Mouse (Mus musculus): ENCODE measurements around the gene Mmp11. TPM values are rescaled to one million over a fixed set of nuclear protein-coding genes. Genes with fewer than 3 reads are reported as not detected.
A peak's percentile ranks its signal among the peaks of the same experiment; 100 is the strongest.

The Mmp11 gene
- polyA plus RNA-seq, 1 experiment from 2014 or later: 8.7 TPM

GRCm38 (mm10) chr10:75906882-75907281 lies 29.4 kb downstream of the Mmp11 start:
- no peak for ATAC-seq
- no peaks in the 10 kb centered on the region for H3K27me3 ChIP-seq (replicated peaks; ENCODE audit: control insufficient read depth, insufficient read depth, low read length)
- H3K9me3 ChIP-seq (ENCODE audit: control insufficient read depth): no peaks in the 10 kb centered on the region
- no peak overlapping the region for H3K4me2 ChIP-seq (replicated peaks; ENCODE audit: low read depth)
- no peaks in the 10 kb centered on the region for H3K4me1 ChIP-seq (replicated peaks; ENCODE audit: control insufficient read depth, insufficient read depth, low read length)
- WGBS: 89% methylated on average over 4 of the region's 4 CpGs
- no peak for TF ChIP-seq CTCF (IDR thresholded peaks at IDR 0.05; ENCODE audit: low read depth)
- no peak overlapping the region for H3K9ac ChIP-seq (ENCODE audit: low read depth, low read length)
- H3K27ac ChIP-seq (ENCODE audit: low read depth, low read length): no peak overlapping the region
- H3K4me3 ChIP-seq (ENCODE audit: low read depth, low read length): no peak overlapping the region
- peaks cover 78% of the 10 kb centered on the region for H3K36me3 ChIP-seq (ENCODE audit: control insufficient read depth, insufficient read depth)

- Histone ChIP-seq H3K9ac (ENCODE audit: low read depth, low read length) (no peak overlapping the region), H3K27ac (ENCODE audit: low read depth, low read length) (no peak overlapping the region), H3K4me2 (replicated peaks; ENCODE audit: low read depth) (no peak overlapping the region), H3K4me1 (replicated peaks; ENCODE audit: control insufficient read depth, insufficient read depth, low read length) (no peaks in the 10 kb centered on the region), H3K9me3 (ENCODE audit: control insufficient read depth) (no peaks in the 10 kb centered on the region), H3K27me3 (replicated peaks; ENCODE audit: control insufficient read depth, insufficient read depth, low read length) (no peaks in the 10 kb centered on the region), H3K4me3 (ENCODE audit: low read depth, low read length) (no peak overlapping the region), H3K36me3 (ENCODE audit: control insufficient read depth, insufficient read depth) (peaks cover 70% of the 10 kb centered on the region)
- WGBS: 87% methylated on average over 5 of the region's 5 CpGs
- no peak for ATAC-seq
- no peak for TF ChIP-seq CTCF (IDR thresholded peaks at IDR 0.05; ENCODE audit: low read depth)
These were observed 31.9 kb downstream of the Mmp11 start for GRCm38 (mm10) chr10:75904391-75904790.

GRCm38 (mm10) chr10:75898846-75899245 lies 37.5 kb downstream of the Mmp11 start:
- Histone ChIP-seq H3K4me2 (replicated peaks; ENCODE audit: low read depth) (no peak overlapping the region), H3K27me3 (replicated peaks; ENCODE audit: control insufficient read depth, insufficient read depth, low read length) (no peaks in the 10 kb centered on the region), H3K9ac (ENCODE audit: low read depth, low read length) (no peak overlapping the region), H3K36me3 (ENCODE audit: control insufficient read depth, insufficient read depth) (peaks cover 61% of the 10 kb centered on the region), H3K4me1 (replicated peaks; ENCODE audit: control insufficient read depth, insufficient read depth, low read length) (no peaks in the 10 kb centered on the region), H3K27ac (ENCODE audit: low read depth, low read length) (no peak overlapping the region), H3K9me3 (ENCODE audit: control insufficient read depth) (no peaks in the 10 kb centered on the region), H3K4me3 (ENCODE audit: low read depth, low read length) (no peak overlapping the region)
- no peak for TF ChIP-seq CTCF (IDR thresholded peaks at IDR 0.05; ENCODE audit: low read depth)
- no peak for ATAC-seq
- 63% methylated on average over 3 of the region's 3 CpGs for WGBS

GRCm38 (mm10) chr10:75898039-75898564 lies 38.2 kb downstream of the Mmp11 start:
- TF ChIP-seq CTCF (IDR thresholded peaks at IDR 0.05; ENCODE audit: low read depth): no peak
- Histone ChIP-seq H3K27me3 (replicated peaks; ENCODE audit: control insufficient read depth, insufficient read depth, low read length) (no peaks in the 10 kb centered on the region), H3K4me3 (ENCODE audit: low read depth, low read length) (no peak overlapping the region), H3K36me3 (ENCODE audit: control insufficient read depth, insufficient read depth) (peaks cover 53% of the 10 kb centered on the region), H3K9ac (ENCODE audit: low read depth, low read length) (no peak overlapping the region), H3K27ac (ENCODE audit: low read depth, low read length) (no peak overlapping the region), H3K9me3 (ENCODE audit: control insufficient read depth) (no peaks in the 10 kb centered on the region), H3K4me1 (replicated peaks; ENCODE audit: control insufficient read depth, insufficient read depth, low read length) (peaks cover 4% of the 10 kb centered on the region), H3K4me2 (replicated peaks; ENCODE audit: low read depth) (no peak overlapping the region)
- WGBS: 77% methylated on average over 6 of the region's 6 CpGs
- no peak for ATAC-seq

- no peaks in the 10 kb centered on the region for H3K9me3 ChIP-seq (ENCODE audit: control insufficient read depth)
- H3K4me3 ChIP-seq (ENCODE audit: low read depth, low read length): no peak overlapping the region
- ATAC-seq: no peak
- peak; percentile 89 for TF ChIP-seq CTCF (IDR thresholded peaks at IDR 0.05; ENCODE audit: low read depth)
- 32% methylated on average over 6 of the region's 6 CpGs for WGBS
- peaks cover 47% of the 10 kb centered on the region for H3K36me3 ChIP-seq (ENCODE audit: control insufficient read depth, insufficient read depth)
- no peak overlapping the region for H3K9ac ChIP-seq (ENCODE audit: low read depth, low read length)
- peaks cover 4% of the 10 kb centered on the region for H3K4me1 ChIP-seq (replicated peaks; ENCODE audit: control insufficient read depth, insufficient read depth, low read length)
- no peaks in the 10 kb centered on the region for H3K27me3 ChIP-seq (replicated peaks; ENCODE audit: control insufficient read depth, insufficient read depth, low read length)
- H3K4me2 ChIP-seq (replicated peaks; ENCODE audit: low read depth): no peak overlapping the region
- no peak overlapping the region for H3K27ac ChIP-seq (ENCODE audit: low read depth, low read length)
These were observed 38.9 kb downstream of the Mmp11 start for GRCm38 (mm10) chr10:75897373-75897772.

GRCm38 (mm10) chr10:75896208-75896607 lies 40.1 kb downstream of the Mmp11 start:
- Histone ChIP-seq H3K4me1 (replicated peaks; ENCODE audit: control insufficient read depth, insufficient read depth, low read length) (peaks cover 4% of the 10 kb centered on the region), H3K36me3 (ENCODE audit: control insufficient read depth, insufficient read depth) (peaks cover 35% of the 10 kb centered on the region), H3K27ac (ENCODE audit: low read depth, low read length) (no peak overlapping the region), H3K27me3 (replicated peaks; ENCODE audit: control insufficient read depth, insufficient read depth, low read length) (no peaks in the 10 kb centered on the region), H3K9ac (ENCODE audit: low read depth, low read length) (no peak overlapping the region), H3K4me2 (replicated peaks; ENCODE audit: low read depth) (no peak overlapping the region), H3K4me3 (ENCODE audit: low read depth, low read length) (no peak overlapping the region), H3K9me3 (ENCODE audit: control insufficient read depth) (no peaks in the 10 kb centered on the region)
- no peak for ATAC-seq
- 100% methylated on average over 1 of the region's 1 CpGs for WGBS
- no peak for TF ChIP-seq CTCF (IDR thresholded peaks at IDR 0.05; ENCODE audit: low read depth)

GRCm38 (mm10) chr10:75895730-75896129 lies 40.6 kb downstream of the Mmp11 start:
- Histone ChIP-seq H3K27me3 (replicated peaks; ENCODE audit: control insufficient read depth, insufficient read depth, low read length) (no peaks in the 10 kb centered on the region), H3K4me3 (ENCODE audit: low read depth, low read length) (no peak overlapping the region), H3K27ac (ENCODE audit: low read depth, low read length) (no peak overlapping the region), H3K9ac (ENCODE audit: low read depth, low read length) (no peak overlapping the region), H3K9me3 (ENCODE audit: control insufficient read depth) (no peaks in the 10 kb centered on the region), H3K36me3 (ENCODE audit: control insufficient read depth, insufficient read depth) (peaks cover 31% of the 10 kb centered on the region), H3K4me1 (replicated peaks; ENCODE audit: control insufficient read depth, insufficient read depth, low read length) (peaks cover 4% of the 10 kb centered on the region), H3K4me2 (replicated peaks; ENCODE audit: low read depth) (no peak overlapping the region)
- WGBS: 90% methylated on average over 5 of the region's 5 CpGs
- TF ChIP-seq CTCF (IDR thresholded peaks at IDR 0.05; ENCODE audit: low read depth): no peak
- ATAC-seq: no peak
